Mouse (Mus musculus) neural tube, embryonic 12.5 days (tissue): ENCODE measurements around the gene Vstm4. TPM values are rescaled to one million over a fixed set of nuclear protein-coding genes. Genes with fewer than 3 reads are reported as not detected.

ENCODE experiments used
- ATAC-seq: fragments of 200-750 bp; cut with Nextera tagmentation; 2 replicates; pipeline ENCODE4 v1.8.0; 2017; ENCODE audit warnings: low read depth, mild to moderate bottlenecking, moderate TSS enrichment, moderate library complexity; ENCODE audit not compliant: low FRiP score
- H3K27ac ChIP-seq: fragments of 300-500 bp; sonication (generic); 2 replicates; pipeline ENCODE4 v1.5.1; 2016
- H3K27me3 ChIP-seq: fragments of 300-500 bp; sonication (generic); replicated peaks from 2 replicates; pipeline ENCODE4 v1.6.1; 2016; ENCODE audit warnings: mild to moderate bottlenecking
- H3K36me3 ChIP-seq: fragments of 300-500 bp; sonication (generic); 2 replicates; pipeline ENCODE4 v1.6.1; 2016; ENCODE audit warnings: mild to moderate bottlenecking
- H3K4me1 ChIP-seq: fragments of 300-500 bp; sonication (generic); 2 replicates; pipeline ENCODE4 v1.6.1; 2016
- H3K4me2 ChIP-seq: fragments of 300-500 bp; sonication (generic); replicated peaks from 2 replicates; pipeline ENCODE4 v1.6.1; 2016; ENCODE audit warnings: mild to moderate bottlenecking
- H3K4me3 ChIP-seq: fragments of 300-500 bp; sonication (generic); 2 replicates; pipeline ENCODE4 v1.5.1; 2016
- H3K9ac ChIP-seq: fragments of 300-500 bp; sonication (generic); 2 replicates; pipeline ENCODE4 v1.6.1; 2016; ENCODE audit warnings: mild to moderate bottlenecking
- H3K9me3 ChIP-seq: fragments of 300-500 bp; sonication (generic); 2 replicates; pipeline ENCODE4 v1.6.1; 2016; ENCODE audit warnings: mild to moderate bottlenecking
- WGBS: fragments of 180-500 bp; shearing (Covaris S2); methylation state at CpG from one replicate; pipeline ENCODE4 v1.1.7; 2016; 5-methylcytosine and 5-hydroxymethylcytosine counted together
- polyA plus RNA-seq: library from polyadenylated mRNA; unstranded; fragments of >200 nt; fragmentation: Nextera tagmentation; extraction: Ambion mirVana; gene quantifications from 2 replicates; pipeline ENCODE4 v1.2.1, GENCODE M21; 2016

The Vstm4 gene
- polyA plus RNA-seq, 1 experiment from 2014 or later = 8.6 TPM

DNA sequence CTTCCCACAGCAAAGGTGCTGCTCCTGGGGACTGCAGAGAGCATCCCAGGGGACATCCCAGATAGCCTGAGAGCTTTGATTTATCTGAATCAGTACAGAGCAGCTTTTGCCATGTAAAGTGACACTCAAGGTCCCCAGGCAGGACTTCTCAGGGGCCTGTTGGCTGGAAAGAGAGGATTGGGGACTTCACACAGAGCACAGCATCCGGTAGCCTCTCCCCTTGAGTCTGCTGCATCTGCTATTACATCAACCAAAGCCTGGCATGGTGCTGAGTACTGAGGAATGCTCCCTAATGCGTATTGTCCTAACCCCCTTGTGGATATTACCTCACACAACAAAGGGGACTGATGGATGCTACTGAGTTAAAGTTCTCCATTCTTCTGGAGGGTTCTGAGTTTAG lies 5.1 kb downstream of the Vstm4 start:
- Histone ChIP-seq H3K27ac (no peak overlapping the region), H3K4me1 (peaks cover 18% of the 10 kb centered on the region; the same call in 1 of the 2 replicates), H3K9ac (no peak overlapping the region), H3K4me2 (no peak overlapping the region), H3K9me3 (no peaks in the 10 kb centered on the region), H3K4me3 (no peak overlapping the region), H3K36me3 (no peaks in the 10 kb centered on the region), H3K27me3 (peaks cover 4% of the 10 kb centered on the region; the same call in 1 of the 2 replicates)
- WGBS = 31% methylated on average over 2 of the region's 2 CpGs
- ATAC-seq = no peak

GRCm38 (mm10) chr14:32865331-32865730 lies 8.8 kb downstream of the Vstm4 start:
- Histone ChIP-seq H3K27me3 (no peaks in the 10 kb centered on the region), H3K9me3 (no peaks in the 10 kb centered on the region), H3K4me3 (no peak overlapping the region), H3K36me3 (no peaks in the 10 kb centered on the region), H3K4me1 (peaks cover 9% of the 10 kb centered on the region; the same call in 1 of the 2 replicates), H3K9ac (no peak overlapping the region), H3K27ac (no peak overlapping the region), H3K4me2 (no peak overlapping the region)
- no peak for ATAC-seq
- WGBS = 78% methylated on average over 3 of the region's 3 CpGs

DNA sequence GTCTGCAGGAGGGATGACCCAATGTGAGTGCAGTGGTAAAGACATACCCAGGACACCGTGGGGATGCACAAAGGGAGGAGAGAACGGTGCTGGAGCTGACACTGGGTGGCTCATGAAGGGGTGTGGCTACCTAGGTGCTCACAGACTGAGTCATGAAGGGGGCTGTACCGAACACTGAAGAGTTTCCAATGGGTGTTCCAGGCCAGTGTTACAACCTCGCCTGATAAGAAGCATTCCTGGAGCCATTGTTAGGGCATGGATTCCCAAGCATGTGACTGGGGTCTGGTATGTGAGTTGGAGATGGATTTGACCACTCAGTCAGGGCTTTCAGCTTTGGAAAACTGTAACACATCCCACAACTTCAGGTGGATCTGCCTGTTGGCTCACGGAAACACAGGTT lies 15.4 kb downstream of the Vstm4 start:
- Histone ChIP-seq H3K9ac (no peak overlapping the region), H3K27ac (no peak overlapping the region), H3K36me3 (no peaks in the 10 kb centered on the region), H3K4me1 (no peaks in the 10 kb centered on the region), H3K4me3 (no peak overlapping the region), H3K27me3 (no peaks in the 10 kb centered on the region), H3K9me3 (no peaks in the 10 kb centered on the region), H3K4me2 (no peak overlapping the region)
- ATAC-seq = no peak
- WGBS = 83% methylated on average over 5 of the region's 5 CpGs

DNA sequence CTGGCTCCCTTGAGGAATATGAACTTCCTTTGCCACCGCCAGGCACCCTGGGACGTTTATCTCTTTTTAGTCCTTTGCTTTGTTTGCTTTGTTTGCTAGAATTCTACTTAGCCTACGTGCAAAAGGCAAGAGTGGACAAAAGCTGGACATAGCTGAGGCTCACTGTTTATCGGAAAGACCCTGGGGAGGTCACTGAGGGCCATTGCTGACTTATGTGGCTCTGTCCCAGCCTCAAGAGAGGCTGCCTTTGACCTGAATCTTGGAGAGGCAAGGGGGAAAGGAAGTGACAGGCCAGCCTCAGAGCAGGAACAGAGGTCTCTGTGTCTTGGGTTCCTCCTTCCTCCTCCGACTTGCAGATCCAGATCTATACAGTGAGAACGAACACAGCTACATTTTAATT lies 21.0 kb downstream of the Vstm4 start:
- no peak overlapping the region for H3K4me3 ChIP-seq
- no peaks in the 10 kb centered on the region for H3K9me3 ChIP-seq
- ATAC-seq = no peak
- H3K4me2 ChIP-seq = no peak overlapping the region
- H3K9ac ChIP-seq = no peak overlapping the region
- H3K36me3 ChIP-seq = no peaks in the 10 kb centered on the region
- 71% methylated on average over 6 of the region's 6 CpGs for WGBS
- no peak overlapping the region for H3K27ac ChIP-seq
- H3K4me1 ChIP-seq = no peaks in the 10 kb centered on the region
- no peaks in the 10 kb centered on the region for H3K27me3 ChIP-seq

GRCm38 (mm10) chr14:32880332-32880731 lies 23.8 kb downstream of the Vstm4 start:
- no peak for ATAC-seq
- WGBS = 86% methylated on average over 5 of the region's 5 CpGs

GRCm38 (mm10) chr14:32881693-32882092 lies 25.1 kb downstream of the Vstm4 start:
- Histone ChIP-seq H3K4me1 (no peaks in the 10 kb centered on the region), H3K9me3 (no peaks in the 10 kb centered on the region), H3K36me3 (no peaks in the 10 kb centered on the region), H3K4me3 (no peak overlapping the region), H3K27ac (no peak overlapping the region), H3K4me2 (no peak overlapping the region), H3K27me3 (no peaks in the 10 kb centered on the region), H3K9ac (no peak overlapping the region)
- no peak for ATAC-seq
- 89% methylated on average over 1 of the region's 1 CpGs for WGBS

More at GRCm38 (mm10) chr14:32880332-32880731, 23.8 kb downstream of the Vstm4 start:
- Histone ChIP-seq H3K4me3 (no peak overlapping the region), H3K27me3 (no peaks in the 10 kb centered on the region), H3K36me3 (no peaks in the 10 kb centered on the region), H3K4me1 (no peaks in the 10 kb centered on the region), H3K4me2 (no peak overlapping the region), H3K9me3 (no peaks in the 10 kb centered on the region), H3K27ac (no peak overlapping the region), H3K9ac (no peak overlapping the region)

DNA sequence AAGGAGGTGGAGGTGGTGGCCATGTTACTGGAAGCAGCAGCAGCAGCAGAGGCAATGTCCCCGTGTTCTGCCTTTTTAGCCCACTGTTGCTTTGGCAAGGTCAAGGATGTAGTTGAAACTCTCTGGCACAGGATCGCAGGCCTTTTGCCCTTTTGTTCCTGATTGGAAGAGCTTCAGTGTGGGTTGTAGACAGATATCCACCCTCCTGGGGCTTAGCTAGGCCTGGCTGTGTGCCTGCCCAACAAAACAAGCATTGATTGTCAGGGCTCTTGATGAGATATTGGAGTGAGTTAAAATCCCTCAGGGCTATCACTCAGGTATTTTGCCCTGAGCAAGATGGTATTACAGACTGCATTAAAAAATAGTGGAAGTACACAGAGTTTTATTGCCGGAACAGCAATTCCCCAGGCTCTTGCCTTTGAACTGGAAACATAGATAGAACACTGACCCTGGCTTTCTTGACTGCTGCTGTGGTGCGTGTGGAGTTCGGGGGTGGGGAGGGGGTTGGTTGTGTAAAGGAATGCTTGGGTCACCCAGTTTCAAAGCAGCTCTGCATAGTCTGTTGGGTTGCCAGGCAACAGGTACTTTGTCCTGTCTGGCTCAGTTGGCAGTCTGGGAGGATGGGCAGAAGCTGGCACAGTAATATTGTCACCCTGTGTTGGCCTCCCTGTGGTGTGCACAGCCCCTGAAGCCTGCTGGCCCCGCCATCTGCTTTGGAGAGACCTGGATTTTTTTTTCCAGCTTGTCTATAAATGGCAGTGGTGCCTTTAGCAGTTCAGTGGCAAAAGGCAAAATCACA lies 32.5 kb downstream of the Vstm4 start:
- peak overlapping the region; percentile 42; the same call in 1 of the 2 replicates for H3K27ac ChIP-seq
- H3K9me3 ChIP-seq = no peaks in the 10 kb centered on the region
- WGBS = 13% methylated on average over 6 of the region's 6 CpGs
- ATAC-seq = peak; percentile 97
- no peak overlapping the region for H3K9ac ChIP-seq
- no peaks in the 10 kb centered on the region for H3K36me3 ChIP-seq
- H3K4me3 ChIP-seq = no peak overlapping the region
- H3K4me1 ChIP-seq = peaks cover 21% of the 10 kb centered on the region
- H3K27me3 ChIP-seq = no peaks in the 10 kb centered on the region
- no peak overlapping the region for H3K4me2 ChIP-seq

DNA sequence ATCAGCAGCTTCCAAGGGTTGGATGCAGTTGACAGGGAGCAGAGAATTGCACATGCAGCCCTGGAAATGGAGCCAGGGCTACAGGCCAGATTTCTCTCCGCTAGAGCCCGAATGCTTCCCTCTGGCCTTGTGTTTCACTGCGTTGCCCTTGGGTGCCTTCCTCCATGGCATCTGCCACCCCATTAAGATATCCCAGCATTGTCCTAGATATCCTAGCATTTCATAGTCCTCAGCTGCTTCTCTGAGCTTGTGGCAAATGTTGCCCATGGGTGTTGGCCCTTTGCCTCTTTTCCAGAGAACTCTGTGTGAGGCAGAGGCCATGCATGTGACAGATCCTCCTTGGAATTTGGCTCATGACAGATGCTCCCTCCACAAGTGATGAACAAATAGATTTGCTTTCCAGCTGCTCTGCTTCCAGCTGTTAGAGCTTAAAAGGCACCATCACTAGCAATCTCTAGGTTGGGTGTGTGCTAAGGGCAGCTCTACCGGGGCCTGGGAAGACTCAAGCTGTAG lies 37.8 kb downstream of the Vstm4 start:
- no peak overlapping the region for H3K4me3 ChIP-seq
- H3K4me1 ChIP-seq = peaks cover 11% of the 10 kb centered on the region
- no peak overlapping the region for H3K9ac ChIP-seq
- H3K4me2 ChIP-seq = no peak overlapping the region
- H3K36me3 ChIP-seq = no peaks in the 10 kb centered on the region
- 91% methylated on average over 4 of the region's 4 CpGs for WGBS
- H3K9me3 ChIP-seq = no peaks in the 10 kb centered on the region
- H3K27ac ChIP-seq = no peak overlapping the region
- no peaks in the 10 kb centered on the region for H3K27me3 ChIP-seq
- ATAC-seq = no peak

- H3K4me1 ChIP-seq = peaks cover 7% of the 10 kb centered on the region
- no peak for ATAC-seq
- 86% methylated on average over 4 of the region's 4 CpGs for WGBS
- H3K9ac ChIP-seq = no peak overlapping the region
- H3K9me3 ChIP-seq = no peaks in the 10 kb centered on the region
- no peaks in the 10 kb centered on the region for H3K27me3 ChIP-seq
- H3K4me3 ChIP-seq = no peak overlapping the region
- no peaks in the 10 kb centered on the region for H3K36me3 ChIP-seq
- H3K4me2 ChIP-seq = no peak overlapping the region
- no peak overlapping the region for H3K27ac ChIP-seq
Observed at GRCm38 (mm10) chr14:32894878-32895277, 38.3 kb downstream of the Vstm4 start.

GRCm38 (mm10) chr14:32896896-32897295 lies 40.3 kb downstream of the Vstm4 start:
- ATAC-seq = no peak
- Histone ChIP-seq H3K9ac (no peak overlapping the region), H3K4me1 (no peaks in the 10 kb centered on the region), H3K27me3 (no peaks in the 10 kb centered on the region), H3K4me2 (no peak overlapping the region), H3K4me3 (no peak overlapping the region), H3K36me3 (no peaks in the 10 kb centered on the region), H3K9me3 (no peaks in the 10 kb centered on the region), H3K27ac (no peak overlapping the region)
- WGBS = 94% methylated on average over 2 of the region's 2 CpGs

DNA sequence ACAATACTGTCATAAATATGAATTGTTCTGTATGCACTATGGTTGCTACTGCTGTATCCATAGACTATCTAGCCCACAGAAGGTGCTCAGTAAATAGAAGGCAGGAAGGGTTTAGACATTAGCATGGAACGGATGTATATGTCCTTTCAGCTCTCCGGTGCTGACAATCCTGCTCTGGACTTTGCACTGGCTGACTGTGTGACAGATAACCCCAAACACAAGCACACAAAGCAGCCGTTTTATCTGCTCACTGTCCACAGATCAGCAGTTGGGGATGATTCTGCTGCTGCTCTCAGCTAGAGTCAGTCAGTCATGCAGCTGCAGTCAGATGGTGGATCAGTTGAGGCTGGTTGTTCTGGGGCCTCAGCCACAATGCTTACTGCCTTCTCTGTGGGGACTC lies 46.6 kb downstream of the Vstm4 start:
- no peak for ATAC-seq

GRCm38 (mm10) chr14:32906545-32906944 lies 50.0 kb downstream of the Vstm4 start:
- Histone ChIP-seq H3K9ac (no peak overlapping the region), H3K4me3 (no peak overlapping the region), H3K9me3 (no peaks in the 10 kb centered on the region), H3K27me3 (no peaks in the 10 kb centered on the region), H3K36me3 (no peaks in the 10 kb centered on the region), H3K4me2 (no peak overlapping the region), H3K27ac (no peak overlapping the region), H3K4me1 (no peaks in the 10 kb centered on the region)
- no peak for ATAC-seq
- 92% methylated on average over 3 of the region's 3 CpGs for WGBS

More for the DNA sequence above, 46.6 kb downstream of the Vstm4 start:
- no peak overlapping the region for H3K27ac ChIP-seq
- 92% methylated on average over 3 of the region's 3 CpGs for WGBS
- no peaks in the 10 kb centered on the region for H3K27me3 ChIP-seq
- H3K4me2 ChIP-seq = no peak overlapping the region
- H3K9ac ChIP-seq = no peak overlapping the region
- no peaks in the 10 kb centered on the region for H3K36me3 ChIP-seq
- H3K9me3 ChIP-seq = no peaks in the 10 kb centered on the region
- no peak overlapping the region for H3K4me3 ChIP-seq
- no peaks in the 10 kb centered on the region for H3K4me1 ChIP-seq

GRCm38 (mm10) chr14:32909112-32909511 lies 52.6 kb downstream of the Vstm4 start:
- Histone ChIP-seq H3K27ac (no peak overlapping the region), H3K9ac (no peak overlapping the region), H3K4me3 (no peak overlapping the region), H3K9me3 (no peaks in the 10 kb centered on the region), H3K4me2 (no peak overlapping the region), H3K36me3 (no peaks in the 10 kb centered on the region), H3K4me1 (no peaks in the 10 kb centered on the region), H3K27me3 (no peaks in the 10 kb centered on the region)
- no peak for ATAC-seq
- WGBS = 94% methylated on average over 6 of the region's 6 CpGs
